Mouse (Mus musculus): ENCODE results near the gene Hist2h2be.
"Not testable (repeated sequence)": the region's sequence is repeated elsewhere in the genome, so short reads cannot be mapped to it uniquely, and the experiment has no call there.

Hist2h2be gene

GRCm38 (mm10) chr3:96220765-96221639 lies at the start of gene Hist2h2be, which contains the start of gene Hist2h2ac:
Gene Hist2h2be, plus strand, starts transcription at chr3:96221119.
Gene Hist2h2ac, minus strand, starts transcription at chr3:96220880.
- DNase-seq, result peak; percentile 91

- no peak for DNase-seq
Observed at GRCm38 (mm10) chr3:96171583-96172196, 49.2 kb upstream of the Hist2h2be start.

- DNase-seq, result peak; percentile 89
Observed at GRCm38 (mm10) chr3:96172197-96173178, 48.4 kb upstream of the Hist2h2be start, which contains the start of gene Sf3b4. Gene Sf3b4, plus strand, starts transcription at chr3:96172332.

- DNase-seq, result no peak
Observed at GRCm38 (mm10) chr3:96173185-96173584, 47.7 kb upstream of the Hist2h2be start.

- DNase-seq, result not testable (repeated sequence)
Observed at GRCm38 (mm10) chr3:96174042-96174441, 46.9 kb upstream of the Hist2h2be start.

- no peak for DNase-seq
Observed at GRCm38 (mm10) chr3:96175251-96175650, 45.7 kb upstream of the Hist2h2be start.

GRCm38 (mm10) chr3:96178427-96178826 lies 42.5 kb upstream of the Hist2h2be start:
- DNase-seq, result no peak

- DNase-seq, result no peak
Observed at GRCm38 (mm10) chr3:96178902-96179301, 42.0 kb upstream of the Hist2h2be start.

GRCm38 (mm10) chr3:96179531-96179930 lies 41.4 kb upstream of the Hist2h2be start:
- DNase-seq, result no peak

GRCm38 (mm10) chr3:96180727-96181477 lies 40.0 kb upstream of the Hist2h2be start, which contains the start of gene Sv2a:
Gene Sv2a, plus strand, starts transcription at chr3:96181151.
- DNase-seq, result no peak

GRCm38 (mm10) chr3:96181510-96182381 lies 39.2 kb upstream of the Hist2h2be start:
- DNase-seq, result no peak

- DNase-seq, result no peak
Observed at GRCm38 (mm10) chr3:96182382-96182776, 38.5 kb upstream of the Hist2h2be start.

GRCm38 (mm10) chr3:96192977-96193376 lies 27.9 kb upstream of the Hist2h2be start:
- no peak for DNase-seq

- no peak for DNase-seq
Observed at GRCm38 (mm10) chr3:96194966-96195365, 26.0 kb upstream of the Hist2h2be start.

GRCm38 (mm10) chr3:96195616-96196313 lies 25.2 kb upstream of the Hist2h2be start:
- no peak for DNase-seq

GRCm38 (mm10) chr3:96196437-96197128 lies 24.3 kb upstream of the Hist2h2be start:
- DNase-seq, result no peak

GRCm38 (mm10) chr3:96197129-96197749 lies 23.7 kb upstream of the Hist2h2be start:
- DNase-seq, result peak; percentile 88

- peak; percentile 22 for DNase-seq
Observed at GRCm38 (mm10) chr3:96198181-96198580, 22.7 kb upstream of the Hist2h2be start.

Data from kidney, adult 18-20 months (tissue).